Mouse (Mus musculus) gastrocnemius, adult 18-20 months (tissue): Measurements from ENCODE around the gene Abcb9. TPM values are rescaled to one million over a fixed set of nuclear protein-coding genes. Genes with fewer than 3 reads are reported as not detected.

Experiments
- DNase-seq: peaks from one replicate; pipeline ENCODE4 v3.0.0; 2021; ENCODE audit warnings: low spot score
- total RNA-seq, 2 experiments: library from RNA; stranded (reverse); gene quantifications; 2 replicates each; pipeline ENCODE4 v1.2.3; 2021

The Abcb9 gene
- total RNA-seq, 2 experiments from 2014 or later = 8.4 to 8.9 TPM

- no peak for DNase-seq
Observed at GRCm38 (mm10) chr5:124034471-124034870, 61.1 kb downstream of the Abcb9 start.

GRCm38 (mm10) chr5:124032001-124032508 lies 63.5 kb downstream of the Abcb9 start, which contains the start of gene Vps37b:
Gene Vps37b (minus strand): TSS chr5:124032270.
- peak; percentile 85 for DNase-seq

GRCm38 (mm10) chr5:124031068-124031955 lies 64.3 kb downstream of the Abcb9 start:
- DNase-seq = no peak

GRCm38 (mm10) chr5:124030386-124031067 lies 65.1 kb downstream of the Abcb9 start:
- no peak for DNase-seq

- DNase-seq = no peak
Observed at GRCm38 (mm10) chr5:124029220-124030035, 66.2 kb downstream of the Abcb9 start.

GRCm38 (mm10) chr5:124028680-124029079 lies 66.9 kb downstream of the Abcb9 start:
- no peak for DNase-seq

- no peak for DNase-seq
Observed at GRCm38 (mm10) chr5:124027702-124028470, 67.7 kb downstream of the Abcb9 start.

GRCm38 (mm10) chr5:124026568-124026967 lies 69.0 kb downstream of the Abcb9 start:
- no peak for DNase-seq

GRCm38 (mm10) chr5:124025587-124026441 lies 69.8 kb downstream of the Abcb9 start:
- no peak for DNase-seq

- DNase-seq = no peak
Observed at GRCm38 (mm10) chr5:124025146-124025545, 70.5 kb downstream of the Abcb9 start.

- DNase-seq = no peak
Observed at GRCm38 (mm10) chr5:124024677-124025076, 70.9 kb downstream of the Abcb9 start.

GRCm38 (mm10) chr5:124022365-124022764 lies 73.2 kb downstream of the Abcb9 start:
- DNase-seq = no peak

- no peak for DNase-seq
Observed at GRCm38 (mm10) chr5:124021701-124022100, 73.9 kb downstream of the Abcb9 start.

GRCm38 (mm10) chr5:124021148-124021547 lies 74.5 kb downstream of the Abcb9 start:
- DNase-seq = no peak

GRCm38 (mm10) chr5:124019348-124020216 lies 76.0 kb downstream of the Abcb9 start:
- no peak for DNase-seq

- no peak for DNase-seq
Observed at GRCm38 (mm10) chr5:124018651-124019050, 76.9 kb downstream of the Abcb9 start.

GRCm38 (mm10) chr5:124017941-124018340 lies 77.7 kb downstream of the Abcb9 start:
- DNase-seq = no peak

GRCm38 (mm10) chr5:124016291-124016821 lies 79.2 kb downstream of the Abcb9 start:
- DNase-seq = no peak
